Mouse (Mus musculus): Measurements from ENCODE around the gene Slc25a30.

DNA sequence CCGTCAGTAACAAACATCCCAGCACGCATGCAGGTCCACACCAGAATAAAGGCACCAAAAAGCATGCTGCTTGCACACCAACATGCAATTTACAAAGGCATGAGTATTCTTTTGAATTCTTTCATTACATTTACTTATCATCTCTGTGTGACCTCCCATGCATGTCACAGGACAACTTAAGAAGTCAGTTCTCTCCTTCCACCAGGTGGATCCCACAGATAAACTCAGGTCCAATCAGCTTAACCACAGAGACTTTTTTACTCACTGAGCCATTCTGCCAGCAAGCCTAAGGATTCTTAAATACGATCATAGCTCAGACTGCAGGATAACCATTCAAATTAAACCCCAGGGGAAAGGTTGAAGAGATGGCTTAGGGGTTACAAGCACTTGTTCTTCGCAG lies 37.7 kb downstream of the Slc25a30 start:
- TF ChIP-seq CTCF (IDR thresholded peaks at IDR 0.05; ENCODE audit: extremely low read depth, insufficient read depth, insufficient read length, insufficient replicate concordance) (no peak), POLR2A (IDR thresholded peaks at IDR 0.05; ENCODE audit: low read depth, low read length) (no peak)
